8 mouse cellular contexts compared by ENCODE assay signal in genomic region chr7:19272173-19272764, GRCm38 (mm10). TPM values are rescaled to one million over a fixed set of nuclear protein-coding genes. Genes with fewer than 3 reads are reported as not detected.
DNase-seq lines count a peak whose midpoint lies in the region; ATAC-seq and TF ChIP-seq lines count a peak whose summit lies in the region.

No protein-coding gene starts in this region.

- under 1% methylated on average over 34 of the region's 36 CpGs for WGBS in forebrain, embryonic 14.5 days
- WGBS in hindbrain, postnatal 0 days: under 1% methylated on average over 31 of the region's 36 CpGs
- under 1% methylated on average over 36 of the region's 36 CpGs for WGBS in liver, embryonic 14.5 days (ENCODE audit: insufficient replicate concordance)

- intact Hi-C loops in left cerebral cortex, adult 2 months (cut with DNase I): no loop called here
- intact Hi-C loops in left cerebral cortex, postnatal 14 days (cut with DNase I): no loop called here

- H3K9me3 ChIP-seq in forebrain, embryonic 14.5 days (replicated peaks; ENCODE audit: control insufficient read depth, low read length): no peaks in the 10 kb centered on the region
- no peaks in the 10 kb centered on the region for H3K9me3 ChIP-seq in hindbrain, postnatal 0 days (ENCODE audit: low read length)
- H3K9me3 ChIP-seq in liver, embryonic 14.5 days (ENCODE audit: control insufficient read depth, low read length): no peaks in the 10 kb centered on the region

- H3K4me3 ChIP-seq in left cerebral cortex, adult 2 months: peak overlapping the region; percentile 98
- peak overlapping the region; percentile 94 for H3K4me3 ChIP-seq in forebrain, embryonic 14.5 days (ENCODE audit: low read depth, low read length)
- H3K4me3 ChIP-seq in hindbrain, postnatal 0 days (ENCODE audit: low read length): peak overlapping the region; percentile 94
- peak overlapping the region; percentile 93 to 98 for H3K4me3 ChIP-seq in liver, embryonic 14.5 days (ENCODE audit: insufficient read depth in 1 of 2, low read depth in 2 of 2, low read length in 2 of 2)

- H3K36me3 ChIP-seq in forebrain, embryonic 14.5 days (ENCODE audit: control insufficient read depth, insufficient read depth, low read length): peaks cover 5% of the 10 kb centered on the region; the same call in 1 of the 2 replicates
- no peaks in the 10 kb centered on the region for H3K36me3 ChIP-seq in hindbrain, postnatal 0 days (ENCODE audit: insufficient read depth, low read length)
- no peaks in the 10 kb centered on the region; the same call in 1 of the 2 replicates for H3K36me3 ChIP-seq in liver, embryonic 14.5 days (replicated peaks; ENCODE audit: control insufficient read depth, insufficient read depth, low read depth)

- H3K9ac ChIP-seq in forebrain, embryonic 14.5 days (ENCODE audit: low read length): peak overlapping the region; percentile 89
- H3K9ac ChIP-seq in hindbrain, postnatal 0 days (replicated peaks; ENCODE audit: low read length): peak overlapping the region; percentile 81
- peak overlapping the region; percentile 97 for H3K9ac ChIP-seq in liver, embryonic 14.5 days (replicated peaks)

- peak in 1 of 2 experiments; percentile 35 for DNase-seq in left cerebral cortex, adult 2 months (ENCODE audit: extremely low spot score in 1 of 2, low spot score in 2 of 2)
- DNase-seq in left cerebral cortex, postnatal 14 days (ENCODE audit: low spot score in 2 of 2): no peak
- peak; percentile 79 for DNase-seq in forebrain, embryonic 14.5 days (ENCODE audit: low spot score)
- peak; percentile 71 for DNase-seq in hindbrain, postnatal 0 days (ENCODE audit: low spot score)
- DNase-seq in liver, embryonic 14.5 days (ENCODE audit: low read depth in 3 of 3, low spot score in 3 of 3): peak in 2 of 3 experiments; percentile 65 to 68
- DNase-seq in natural killer cell, adult 2 months (ENCODE audit: low spot score in 2 of 2): peak; percentile 79 to 88
- peak; percentile 90 for DNase-seq in thymus, postnatal 0 days (ENCODE audit: low spot score)

- H3K27ac ChIP-seq in left cerebral cortex, adult 2 months: peak overlapping the region; percentile 72
- H3K27ac ChIP-seq in forebrain, embryonic 14.5 days (ENCODE audit: low read depth, low read length): peak overlapping the region; percentile 77
- H3K27ac ChIP-seq in hindbrain, postnatal 0 days: peak overlapping the region; percentile 81
- peak overlapping the region; percentile 94 for H3K27ac ChIP-seq in liver, embryonic 14.5 days

- TF ChIP-seq CTCF in left cerebral cortex, adult 2 months (IDR thresholded peaks at IDR 0.05): no peak
- TF ChIP-seq CTCF in hindbrain, postnatal 0 days (IDR thresholded peaks at IDR 0.05; ENCODE audit: low read depth): no peak
- no peak for TF ChIP-seq CTCF in liver, embryonic 14.5 days (IDR thresholded peaks at IDR 0.05; ENCODE audit: low read depth)

- H3K27me3 ChIP-seq in forebrain, embryonic 14.5 days (replicated peaks; ENCODE audit: control insufficient read depth, insufficient read depth, low read length): no peaks in the 10 kb centered on the region
- H3K27me3 ChIP-seq in hindbrain, postnatal 0 days (ENCODE audit: insufficient read depth, low read length): no peaks in the 10 kb centered on the region
- H3K27me3 ChIP-seq in liver, embryonic 14.5 days (ENCODE audit: control insufficient read depth, insufficient read depth, low read length): peaks cover under 1% of the 10 kb centered on the region; the same call in 1 of the 2 replicates

- peaks cover 18% of the 10 kb centered on the region for H3K4me1 ChIP-seq in forebrain, embryonic 14.5 days (ENCODE audit: control insufficient read depth, insufficient read depth, low read length)
- peaks cover 16% of the 10 kb centered on the region for H3K4me1 ChIP-seq in hindbrain, postnatal 0 days (ENCODE audit: insufficient read depth, low read length)
- H3K4me1 ChIP-seq in liver, embryonic 14.5 days (replicated peaks; ENCODE audit: control insufficient read depth in 2 of 2, insufficient read depth in 2 of 2, low read length in 1 of 2): peaks cover 25 to 28% of the 10 kb centered on the region in 2 experiments

- peak overlapping the region; percentile 96 for H3K4me2 ChIP-seq in forebrain, embryonic 14.5 days (ENCODE audit: low read length)
- peak overlapping the region; percentile 97 for H3K4me2 ChIP-seq in hindbrain, postnatal 0 days (ENCODE audit: low read depth, low read length)
- H3K4me2 ChIP-seq in liver, embryonic 14.5 days (ENCODE audit: low read depth): peak overlapping the region; percentile 100

- TF ChIP-seq EP300 in liver, embryonic 14.5 days (IDR thresholded peaks at IDR 0.05; ENCODE audit: low read depth): no peak

- peak; percentile 37; the same call in 1 of the 2 replicates for ATAC-seq in cerebellum, adult (ENCODE audit: insufficient number of reproducible peaks, low FRiP score, low TSS enrichment)
- peak; percentile 71 for ATAC-seq in forebrain, embryonic 14.5 days
- peak; percentile 60 for ATAC-seq in hindbrain, postnatal 0 days
- ATAC-seq in liver, embryonic 14.5 days (ENCODE audit: insufficient read depth): peak; percentile 56; the same call in 1 of the 2 replicates

RNA-seq across cellular contexts. Expression of gene Vasp, which starts 0.7 kb away (rescaled TPM):
- total RNA-seq in left cerebral cortex, adult 2 months (2021): 10 to 100 TPM; 13.2 to 14.6 TPM
- total RNA-seq in left cerebral cortex, postnatal 14 days (2021): 10 to 100 TPM; 18.4 to 21.1 TPM
- polyA plus RNA-seq in forebrain, embryonic 14.5 days (2014; fragmentation: Nextera tagmentation; extraction: Ambion mirVana): 27.1 and 32.3 TPM in 2 replicates
- 62.6 and 68.3 TPM in 2 replicates for total RNA-seq in hindbrain, postnatal 0 days (2014; rRNA removed)
- 35.5 and 37.0 TPM in 2 replicates for polyA plus RNA-seq in hindbrain, postnatal 0 days (2015; fragmentation: Nextera tagmentation; extraction: Ambion mirVana)
- 35.3 and 39.9 TPM in 2 replicates for polyA plus RNA-seq in liver, embryonic 14.5 days (2012; rRNA removed)
- polyA plus RNA-seq in liver, embryonic 14.5 days (2014; fragmentation: Nextera tagmentation; extraction: Ambion mirVana): 25.5 and 31.0 TPM in 2 replicates
- polyA plus RNA-seq in thymus, postnatal 0 days (2015; fragmentation: Nextera tagmentation; extraction: Ambion mirVana): 74.3 and 75.3 TPM in 2 replicates

RNA-seq across cellular contexts. Expression of gene Ppm1n, which starts 7.6 kb away (rescaled TPM):
- total RNA-seq in left cerebral cortex, adult 2 months (2021): not detected
- under 1 TPM in 1 of 2 experiments, not detected in 1; 0.40 TPM for total RNA-seq in left cerebral cortex, postnatal 14 days (2021)
- 0.30 and 0.67 TPM in 2 replicates for polyA plus RNA-seq in forebrain, embryonic 14.5 days (2014; fragmentation: Nextera tagmentation; extraction: Ambion mirVana)
- total RNA-seq in hindbrain, postnatal 0 days (2014; rRNA removed): 2.1 and 2.9 TPM in 2 replicates
- polyA plus RNA-seq in hindbrain, postnatal 0 days (2015; fragmentation: Nextera tagmentation; extraction: Ambion mirVana): 2.0 and 2.5 TPM in 2 replicates
- polyA plus RNA-seq in liver, embryonic 14.5 days (2012; rRNA removed): 0.04 TPM in 1 of 2 replicates, not detected in the other
- not detected in 2 replicates for polyA plus RNA-seq in liver, embryonic 14.5 days (2014; fragmentation: Nextera tagmentation; extraction: Ambion mirVana)
- polyA plus RNA-seq in thymus, postnatal 0 days (2015; fragmentation: Nextera tagmentation; extraction: Ambion mirVana): 0.27 and 0.30 TPM in 2 replicates

RNA-seq across cellular contexts. Expression of gene Rtn2, which starts 10.2 kb away (rescaled TPM):
- total RNA-seq in left cerebral cortex, adult 2 months (2021): 100 to 1,000 TPM; 110 to 122 TPM
- 100 to 1,000 TPM; 115 to 123 TPM for total RNA-seq in left cerebral cortex, postnatal 14 days (2021)
- 102 and 109 TPM in 2 replicates for polyA plus RNA-seq in forebrain, embryonic 14.5 days (2014; fragmentation: Nextera tagmentation; extraction: Ambion mirVana)
- 151 and 155 TPM in 2 replicates for total RNA-seq in hindbrain, postnatal 0 days (2014; rRNA removed)
- 98.4 and 101 TPM in 2 replicates for polyA plus RNA-seq in hindbrain, postnatal 0 days (2015; fragmentation: Nextera tagmentation; extraction: Ambion mirVana)
- 2.9 and 4.1 TPM in 2 replicates for polyA plus RNA-seq in liver, embryonic 14.5 days (2012; rRNA removed)
- polyA plus RNA-seq in liver, embryonic 14.5 days (2014; fragmentation: Nextera tagmentation; extraction: Ambion mirVana): 2.6 and 3.0 TPM in 2 replicates
- polyA plus RNA-seq in thymus, postnatal 0 days (2015; fragmentation: Nextera tagmentation; extraction: Ambion mirVana): 1.6 and 2.2 TPM in 2 replicates

RNA-seq across cellular contexts. Expression of gene Fosb, which starts 37.6 kb away (rescaled TPM):
- 10 to 100 TPM; 27.0 to 59.5 TPM for total RNA-seq in left cerebral cortex, adult 2 months (2021)
- 10 to 100 TPM in 1 of 2 experiments, 1 to 10 TPM in 1; 7.6 to 10.7 TPM for total RNA-seq in left cerebral cortex, postnatal 14 days (2021)
- 0.17 TPM in 1 of 2 replicates, not detected in the other for polyA plus RNA-seq in forebrain, embryonic 14.5 days (2014; fragmentation: Nextera tagmentation; extraction: Ambion mirVana)
- 0.31 and 1.0 TPM in 2 replicates for total RNA-seq in hindbrain, postnatal 0 days (2014; rRNA removed)
- 0.09 and 0.11 TPM in 2 replicates for polyA plus RNA-seq in hindbrain, postnatal 0 days (2015; fragmentation: Nextera tagmentation; extraction: Ambion mirVana)
- 0.03 and 0.04 TPM in 2 replicates for polyA plus RNA-seq in liver, embryonic 14.5 days (2012; rRNA removed)
- not detected in 2 replicates for polyA plus RNA-seq in liver, embryonic 14.5 days (2014; fragmentation: Nextera tagmentation; extraction: Ambion mirVana)
- polyA plus RNA-seq in thymus, postnatal 0 days (2015; fragmentation: Nextera tagmentation; extraction: Ambion mirVana): 0.19 and 0.21 TPM in 2 replicates

RNA-seq across cellular contexts. Expression of gene Opa3, which starts 44.1 kb away (rescaled TPM):
- total RNA-seq in left cerebral cortex, adult 2 months (2021): 10 to 100 TPM; 42.7 to 46.8 TPM
- 10 to 100 TPM; 40.0 to 43.9 TPM for total RNA-seq in left cerebral cortex, postnatal 14 days (2021)
- 42.5 TPM in 2 replicates for polyA plus RNA-seq in forebrain, embryonic 14.5 days (2014; fragmentation: Nextera tagmentation; extraction: Ambion mirVana)
- total RNA-seq in hindbrain, postnatal 0 days (2014; rRNA removed): 44.2 and 47.7 TPM in 2 replicates
- polyA plus RNA-seq in hindbrain, postnatal 0 days (2015; fragmentation: Nextera tagmentation; extraction: Ambion mirVana): 34.6 and 37.1 TPM in 2 replicates
- polyA plus RNA-seq in liver, embryonic 14.5 days (2012; rRNA removed): 8.3 and 9.1 TPM in 2 replicates
- 12.8 and 14.6 TPM in 2 replicates for polyA plus RNA-seq in liver, embryonic 14.5 days (2014; fragmentation: Nextera tagmentation; extraction: Ambion mirVana)
- 25.4 and 25.7 TPM in 2 replicates for polyA plus RNA-seq in thymus, postnatal 0 days (2015; fragmentation: Nextera tagmentation; extraction: Ambion mirVana)

Comparison
In these comparisons a context has a peak if more than half of its experiments do, and no peak if none do; other contexts are left out.
1. DNase-seq: peak in forebrain, embryonic 14.5 days (single experiment), hindbrain, postnatal 0 days (single experiment), liver, embryonic 14.5 days (2 of 3), natural killer cell, adult 2 months (2 of 2) and thymus, postnatal 0 days (single experiment); none in left cerebral cortex, postnatal 14 days (0 of 2).
2. RNA of gene Rtn2, which starts 10.2 kb away (polyA plus RNA-seq): 102 to 109 TPM in forebrain, embryonic 14.5 days and 98.4 to 101 TPM in hindbrain, postnatal 0 days; 2.6 to 4.1 TPM in liver, embryonic 14.5 days and 1.6 to 2.2 TPM in thymus, postnatal 0 days; every median in the first group is over 10 times any median in the second.
3. Peak in every context shown above with its lines, with median percentiles within 50 percentile points of each other: H3K27ac ChIP-seq, H3K4me3 ChIP-seq, ATAC-seq, H3K4me2 ChIP-seq and H3K9ac ChIP-seq.